ENCODE assay signal across 29 mouse cellular contexts in genomic region chr3:157192021-157192420, GRCm38 (mm10).
DNase-seq lines count a peak whose midpoint lies in the region; ATAC-seq and TF ChIP-seq lines count a peak whose summit lies in the region.
"Had no signal": no experiment of that assay in that cellular context is flagged by ENCODE, and none has a peak within 500 bp of the region (broad histone marks: within the 10 kb centered on the region; RNA-seq: fewer than 3 reads in every experiment).

No protein-coding gene starts in this region.

- no peaks in the 10 kb centered on the region for H3K27me3 ChIP-seq in forebrain, embryonic 13.5 days
- H3K27me3 ChIP-seq: CH12.LX; embryonic facial prominence, embryonic 13.5 days; embryonic facial prominence, embryonic 15.5 days; forebrain, embryonic 12.5 days; Patski had no signal

- 66% methylated on average over 3 of the region's 3 CpGs for WGBS in forebrain, embryonic 13.5 days

- no peak overlapping the region for H3K4me2 ChIP-seq in forebrain, embryonic 13.5 days
- H3K4me2 ChIP-seq: embryonic facial prominence, embryonic 13.5 days; embryonic facial prominence, embryonic 15.5 days; forebrain, embryonic 12.5 days had no signal

- H3K4me3 ChIP-seq in layer of hippocampus, adult 2 months: no peak overlapping the region
- H3K4me3 ChIP-seq in forebrain, embryonic 13.5 days: no peak overlapping the region
- H3K4me3 ChIP-seq: embryonic facial prominence, embryonic 13.5 days; embryonic facial prominence, embryonic 15.5 days; erythroblast, embryonic 14.5 days; forebrain, embryonic 10.5 days; forebrain, embryonic 12.5 days had no signal

- no peak for ATAC-seq in forebrain, embryonic 13.5 days
- ATAC-seq: activated CD4-positive, CD25-positive, alpha-beta regulatory T cell, adult 4 months; CD4-positive, CD25-positive, alpha-beta regulatory T cell, adult 4 months; forebrain, embryonic 16.5 days; Patski had no signal

- H3K4me1 ChIP-seq in forebrain, embryonic 13.5 days: no peaks in the 10 kb centered on the region

- no peaks in the 10 kb centered on the region for H3K9me3 ChIP-seq in forebrain, embryonic 13.5 days (replicated peaks)
- H3K9me3 ChIP-seq: embryonic facial prominence, embryonic 13.5 days; embryonic facial prominence, embryonic 15.5 days; forebrain, embryonic 10.5 days; forebrain, embryonic 12.5 days had no signal

- no peak for TF ChIP-seq CTCF in layer of hippocampus, adult 2 months (conservative IDR thresholded peaks at IDR 0.05)

- H3K9ac ChIP-seq in forebrain, embryonic 13.5 days: no peak overlapping the region
- H3K9ac ChIP-seq: embryonic facial prominence, embryonic 13.5 days; embryonic facial prominence, embryonic 15.5 days; forebrain, embryonic 12.5 days had no signal

- no peaks in the 10 kb centered on the region for H3K36me3 ChIP-seq in forebrain, embryonic 13.5 days (ENCODE audit: poor library complexity, severe bottlenecking)
- H3K36me3 ChIP-seq: embryonic facial prominence, embryonic 13.5 days; embryonic facial prominence, embryonic 15.5 days; forebrain, embryonic 10.5 days; forebrain, embryonic 12.5 days; G1E had no signal

- peak in 1 of 2 experiments; percentile 23 for DNase-seq in layer of hippocampus, adult 2 months (ENCODE audit: low spot score in 2 of 2)
- DNase-seq in layer of hippocampus, postnatal 25 days (ENCODE audit: extremely low spot score in 1 of 2, low spot score in 1 of 2): no peak
- DNase-seq in left cerebral cortex, adult 11 months (ENCODE audit: low spot score): peak; percentile 28
- no peak for DNase-seq in left cerebral cortex, postnatal 10 days (ENCODE audit: extremely low spot score in 1 of 2, low spot score in 2 of 2)
- DNase-seq in right cerebral cortex, adult 18-20 months: peak; percentile 27
- no peak for DNase-seq in right cerebral cortex, postnatal 4 days
- DNase-seq: adrenal gland, adult 8-10 months; adrenal gland, postnatal 14 days; adrenal gland, postnatal 36 days; B cell, adult 2 months; cerebellum, adult 11 months; cerebellum, adult 18-20 months; cerebellum, adult 8-10 months; cerebellum, adult 9-11 months; cerebellum, postnatal 14 days; cerebellum, postnatal 36 days; embryo, embryonic 11 days had no signal

- H3K27ac ChIP-seq in layer of hippocampus, adult 2 months: peak overlapping the region; percentile 3; the same call in 1 of the 2 replicates
- H3K27ac ChIP-seq in forebrain, embryonic 13.5 days: no peak overlapping the region
- H3K27ac ChIP-seq: embryonic facial prominence, embryonic 13.5 days; embryonic facial prominence, embryonic 15.5 days; forebrain, embryonic 10.5 days; forebrain, embryonic 12.5 days had no signal

- intact Hi-C loops in left cerebral cortex, postnatal 10 days (cut with DNase I): no loop called here

Comparison
In these comparisons a context has a peak if more than half of its experiments do, and no peak if none do; other contexts are left out.
1. DNase-seq: peak in left cerebral cortex, adult 11 months (single experiment) and right cerebral cortex, adult 18-20 months (single experiment); none in layer of hippocampus, postnatal 25 days (0 of 2), left cerebral cortex, postnatal 10 days (0 of 2) and right cerebral cortex, postnatal 4 days (single experiment).